Mouse (Mus musculus) hindbrain, postnatal 0 days (tissue): ENCODE results near the gene 1700102P08Rik. TPM values are rescaled to one million over a fixed set of nuclear protein-coding genes. Genes with fewer than 3 reads are reported as not detected.

Experiments
- ATAC-seq: fragments of 200-750 bp; cut with Nextera tagmentation; 2 replicates; pipeline ENCODE4 v1.8.0; 2017; ENCODE audit warnings: mild to moderate bottlenecking, moderate TSS enrichment, moderate library complexity
- DNase-seq: peaks from one replicate; pipeline ENCODE4 v3.0.0-alpha.2; 2015; ENCODE audit warnings: low spot score
- H3K27ac ChIP-seq: fragments of 300-500 bp; sonication (generic); 2 replicates; pipeline ENCODE4 v1.5.1; 2014; ENCODE audit warnings: mild to moderate bottlenecking
- H3K27me3 ChIP-seq: fragments of 300-500 bp; sonication (generic); 2 replicates; pipeline ENCODE4 v1.6.1; 2014; ENCODE audit warnings: low read length, mixed read lengths; ENCODE audit not compliant: insufficient read depth
- H3K36me3 ChIP-seq: fragments of 300-500 bp; sonication (generic); 2 replicates; pipeline ENCODE4 v1.6.1; 2014; ENCODE audit warnings: low read length, mixed read lengths; ENCODE audit not compliant: insufficient read depth
- H3K4me1 ChIP-seq: fragments of 300-500 bp; sonication (generic); 2 replicates; pipeline ENCODE4 v1.6.1; 2014; ENCODE audit warnings: antibody characterized with exemption, low read length, mixed read lengths; ENCODE audit not compliant: insufficient read depth
- H3K4me2 ChIP-seq: fragments of 300-500 bp; sonication (generic); 2 replicates; pipeline ENCODE4 v1.6.1; 2014; ENCODE audit warnings: low read depth, mild to moderate bottlenecking, low read length, moderate library complexity, mixed read lengths
- H3K4me3 ChIP-seq: fragments of 300-500 bp; sonication (generic); 2 replicates; pipeline ENCODE4 v1.5.1; 2014; ENCODE audit warnings: low read length
- H3K9ac ChIP-seq: fragments of 300-500 bp; sonication (generic); replicated peaks from 2 replicates; pipeline ENCODE4 v1.6.1; 2014; ENCODE audit warnings: mild to moderate bottlenecking, low read length, moderate library complexity, mixed read lengths
- H3K9me3 ChIP-seq: fragments of 300-500 bp; sonication (generic); 2 replicates; pipeline ENCODE4 v1.6.1; 2016; ENCODE audit warnings: low read length, mixed read lengths
- CTCF ChIP-seq: IDR thresholded peaks from 2 replicates; pipeline ENCODE4 v1.5.1; 2016; ENCODE audit warnings: antibody characterized with exemption, control low read depth, low read depth
- WGBS: fragments of 180-500 bp; shearing (Covaris S2); extraction: QIAGEN DNeasy Blood & Tissue Kit; methylation state at CpG from one replicate; pipeline ENCODE4 v1.1.7; 2014; 5-methylcytosine and 5-hydroxymethylcytosine counted together
- polyA plus RNA-seq: library from polyadenylated mRNA; unstranded; fragments of >200 nt; fragmentation: Nextera tagmentation; extraction: Ambion mirVana; gene quantifications from 2 replicates; pipeline ENCODE4 v1.2.1, GENCODE M21; 2015
- total RNA-seq: library from RNA; depleted of rRNA; stranded (reverse); fragments of >200 nt; gene quantifications from 2 replicates; pipeline ENCODE4 v1.2.3, GENCODE M21; 2014; rRNA removed

The 1700102P08Rik gene
- total and polyA plus RNA-seq, 2 experiments from 2014 or later: 0.61 to 2.8 TPM

GRCm38 (mm10) chr9:108456953-108457352 is 64.3 kb downstream of the 1700102P08Rik start:
- H3K36me3 ChIP-seq: no peaks in the 10 kb centered on the region
- no peaks in the 10 kb centered on the region for H3K9me3 ChIP-seq
- peaks cover 10% of the 10 kb centered on the region for H3K4me1 ChIP-seq
- H3K27me3 ChIP-seq: no peaks in the 10 kb centered on the region
- TF ChIP-seq CTCF: no peak
- no peak for DNase-seq
- H3K4me3 ChIP-seq: no peak overlapping the region
- 87% methylated on average over 10 of the region's 10 CpGs for WGBS
- H3K9ac ChIP-seq: no peak overlapping the region
- no peak for ATAC-seq
- H3K27ac ChIP-seq: no peak overlapping the region
- H3K4me2 ChIP-seq: no peak overlapping the region

GRCm38 (mm10) chr9:108459939-108460318 is 67.3 kb downstream of the 1700102P08Rik start:
- H3K9me3 ChIP-seq: no peaks in the 10 kb centered on the region
- WGBS: 91% methylated on average over 1 of the region's 1 CpGs
- ATAC-seq (peak; percentile 25; the same call in 1 of the 2 replicates), DNase-seq (no peak)
- H3K36me3 ChIP-seq: peaks cover 15% of the 10 kb centered on the region; the same call in 1 of the 2 replicates
- peak overlapping the region; percentile 91; the same call in 1 of the 2 replicates for H3K27ac ChIP-seq
- no peaks in the 10 kb centered on the region for H3K27me3 ChIP-seq
- peak overlapping the region; percentile 95 for H3K4me2 ChIP-seq
- peaks cover 3% of the 10 kb centered on the region for H3K4me1 ChIP-seq
- peak overlapping the region; percentile 91 for H3K4me3 ChIP-seq
- TF ChIP-seq CTCF: no peak
- no peak overlapping the region; the same call in 1 of the 2 replicates for H3K9ac ChIP-seq

Other genes starting within 250 kb of the 1700102P08Rik start
- gene Bsn, start 202.4 kb upstream of the 1700102P08Rik start, total RNA-seq: 53.9 and 60.7 TPM in 2 replicates
- gene Bsn, start 202.4 kb upstream of the 1700102P08Rik start, polyA plus RNA-seq: 6.5 and 7.4 TPM in 2 replicates
- 127 and 129 TPM in 2 replicates for gene Dag1, start 128.8 kb upstream of the 1700102P08Rik start, total RNA-seq
- gene Dag1, start 128.8 kb upstream of the 1700102P08Rik start, polyA plus RNA-seq: 70.2 and 76.3 TPM in 2 replicates
- 79.8 and 108 TPM in 2 replicates for gene Nicn1, start 102.4 kb upstream of the 1700102P08Rik start, total RNA-seq
- gene Nicn1, start 102.4 kb upstream of the 1700102P08Rik start, polyA plus RNA-seq: 114 and 118 TPM in 2 replicates
- 22.5 and 27.1 TPM in 2 replicates for gene Amt, start 96.0 kb upstream of the 1700102P08Rik start, total RNA-seq
- 28.5 and 32.9 TPM in 2 replicates for gene Amt, start 96.0 kb upstream of the 1700102P08Rik start, polyA plus RNA-seq
- gene Rhoa, start 86.7 kb upstream of the 1700102P08Rik start, total RNA-seq: 105 and 106 TPM in 2 replicates
- gene Rhoa, start 86.7 kb upstream of the 1700102P08Rik start, polyA plus RNA-seq: 268 and 276 TPM in 2 replicates
- 65.2 and 66.5 TPM in 2 replicates for gene Tcta, start 86.6 kb upstream of the 1700102P08Rik start, total RNA-seq
- 79.4 and 80.3 TPM in 2 replicates for gene Tcta, start 86.6 kb upstream of the 1700102P08Rik start, polyA plus RNA-seq
- gene Gpx1, start 53.9 kb upstream of the 1700102P08Rik start, total RNA-seq: 224 and 226 TPM in 2 replicates
- 426 and 460 TPM in 2 replicates for gene Gpx1, start 53.9 kb upstream of the 1700102P08Rik start, polyA plus RNA-seq
- gene Usp4, start 45.0 kb upstream of the 1700102P08Rik start, total RNA-seq: 92.0 and 97.8 TPM in 2 replicates
- gene Usp4, start 45.0 kb upstream of the 1700102P08Rik start, polyA plus RNA-seq: 93.4 and 94.4 TPM in 2 replicates
- gene Ccdc36, start 35.7 kb downstream of the 1700102P08Rik start, total RNA-seq: 0.97 and 1.2 TPM in 2 replicates
- gene Ccdc36, start 35.7 kb downstream of the 1700102P08Rik start, polyA plus RNA-seq: 1.7 TPM in 2 replicates
- not detected in 2 replicates for gene BC048562, start 43.7 kb downstream of the 1700102P08Rik start, total RNA-seq
- gene BC048562, start 43.7 kb downstream of the 1700102P08Rik start, polyA plus RNA-seq: not detected in 2 replicates
- gene Ccdc71, start 67.7 kb downstream of the 1700102P08Rik start, total RNA-seq: 32.9 and 37.2 TPM in 2 replicates
- gene Ccdc71, start 67.7 kb downstream of the 1700102P08Rik start, polyA plus RNA-seq: 46.9 and 55.9 TPM in 2 replicates
- 62.6 and 72.8 TPM in 2 replicates for gene Klhdc8b, start 68.8 kb downstream of the 1700102P08Rik start, total RNA-seq
- 44.9 and 46.5 TPM in 2 replicates for gene Klhdc8b, start 68.8 kb downstream of the 1700102P08Rik start, polyA plus RNA-seq
- gene Lamb2, start 86.9 kb downstream of the 1700102P08Rik start, total RNA-seq: 77.5 and 99.8 TPM in 2 replicates
- gene Lamb2, start 86.9 kb downstream of the 1700102P08Rik start, polyA plus RNA-seq: 16.0 and 18.6 TPM in 2 replicates
- gene Usp19, start 97.8 kb downstream of the 1700102P08Rik start, total RNA-seq: 87.6 and 104 TPM in 2 replicates
- 51.6 and 52.0 TPM in 2 replicates for gene Usp19, start 97.8 kb downstream of the 1700102P08Rik start, polyA plus RNA-seq
- gene Qars, start 114.9 kb downstream of the 1700102P08Rik start, total RNA-seq: 153 and 175 TPM in 2 replicates
- gene Qars, start 114.9 kb downstream of the 1700102P08Rik start, polyA plus RNA-seq: 55.2 and 58.3 TPM in 2 replicates
- gene Qrich1, start 124.0 kb downstream of the 1700102P08Rik start, total RNA-seq: 226 and 252 TPM in 2 replicates
- 98.1 and 98.7 TPM in 2 replicates for gene Qrich1, start 124.0 kb downstream of the 1700102P08Rik start, polyA plus RNA-seq
- 93.8 and 98.3 TPM in 2 replicates for gene Impdh2, start 167.5 kb downstream of the 1700102P08Rik start, total RNA-seq
- 103 and 106 TPM in 2 replicates for gene Impdh2, start 167.5 kb downstream of the 1700102P08Rik start, polyA plus RNA-seq
- gene Ndufaf3, start 174.6 kb downstream of the 1700102P08Rik start, total RNA-seq: 54.1 and 70.5 TPM in 2 replicates
- gene Ndufaf3, start 174.6 kb downstream of the 1700102P08Rik start, polyA plus RNA-seq: 84.5 and 88.9 TPM in 2 replicates
- 97.3 and 109 TPM in 2 replicates for gene Dalrd3, start 177.1 kb downstream of the 1700102P08Rik start, total RNA-seq
- 251 and 255 TPM in 2 replicates for gene Dalrd3, start 177.1 kb downstream of the 1700102P08Rik start, polyA plus RNA-seq
- 581 and 603 TPM in 2 replicates for gene Wdr6, start 185.9 kb downstream of the 1700102P08Rik start, total RNA-seq
- gene Wdr6, start 185.9 kb downstream of the 1700102P08Rik start, polyA plus RNA-seq: 265 and 282 TPM in 2 replicates
- 50.8 and 62.6 TPM in 2 replicates for gene P4htm, start 204.9 kb downstream of the 1700102P08Rik start, total RNA-seq
- 38.7 and 38.8 TPM in 2 replicates for gene P4htm, start 204.9 kb downstream of the 1700102P08Rik start, polyA plus RNA-seq